Comparison of ENCODE assay signal across 9 mouse cellular contexts in the genomic region with DNA sequence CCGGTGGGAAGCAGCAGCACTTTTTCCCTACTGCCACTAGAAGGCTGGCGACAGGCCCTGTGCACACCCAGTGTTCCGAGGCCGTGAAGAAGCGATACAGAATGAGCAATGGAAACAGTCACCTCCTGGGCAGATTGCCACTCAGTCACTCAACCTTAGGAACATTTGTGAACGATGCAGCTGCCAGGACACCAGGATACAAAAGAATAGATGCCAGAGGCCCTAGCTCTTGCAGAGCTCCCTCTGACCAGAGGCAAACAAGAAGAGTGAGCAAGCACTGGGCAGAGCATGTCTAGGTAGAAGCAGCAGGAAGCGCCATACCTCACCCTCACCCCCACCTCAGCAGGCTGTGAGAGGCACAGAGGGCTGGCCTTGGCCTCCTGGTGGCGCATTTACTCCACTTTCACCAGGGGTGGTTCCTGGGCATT. TPM values are rescaled to one million over a fixed set of nuclear protein-coding genes. Genes with fewer than 3 reads are reported as not detected.
A peak's percentile ranks its signal among the peaks of the same experiment; 100 is the strongest.
DNase-seq lines count a peak whose midpoint lies in the region; TF ChIP-seq lines count a peak whose summit lies in the region.
"Had no signal": no experiment of that assay in that cellular context is flagged by ENCODE, and none has a peak within 500 bp of the region (broad histone marks: within the 10 kb centered on the region; RNA-seq: fewer than 3 reads in every experiment).

No protein-coding gene starts in this region.

- no peaks in the 10 kb centered on the region for H3K27me3 ChIP-seq in E14TG2a.4 (ENCODE audit: insufficient read depth, low read length)

- no peaks in the 10 kb centered on the region for H3K9me3 ChIP-seq in E14TG2a.4 (ENCODE audit: low read length)

- DNase-seq in frontal cortex, postnatal 10 days (ENCODE audit: low spot score in 2 of 2): peak; percentile 35 to 37
- DNase-seq in frontal cortex, adult 2 months (ENCODE audit: extremely low spot score in 1 of 2, low spot score in 1 of 2): no peak
- DNase-seq in cerebellum, adult 8-10 months: peak; percentile 46
- peak; percentile 26 to 69 for DNase-seq in gastrocnemius, postnatal 4 days (ENCODE audit: low spot score in 2 of 2)
- DNase-seq in kidney, adult 9 months: peak; percentile 37
- peak; percentile 69 to 78 for DNase-seq in lung, postnatal 4 days
- peak; percentile 9 to 30 for DNase-seq in thymus, postnatal 10 days (ENCODE audit: low spot score in 2 of 2)

- H3K36me3 ChIP-seq in E14TG2a.4 (ENCODE audit: insufficient read depth, low read length): peaks cover 5% of the 10 kb centered on the region

- peak overlapping the region; percentile 37 for H3K4me3 ChIP-seq in E14TG2a.4 (replicated peaks; ENCODE audit: low read length)
- H3K4me3 ChIP-seq: myocyte had no signal

- peaks cover 100% of the 10 kb centered on the region for H3K4me1 ChIP-seq in E14TG2a.4 (replicated peaks; ENCODE audit: low read depth, low read length)

- no peak for TF ChIP-seq CTCF in E14TG2a.4 (conservative IDR thresholded peaks at IDR 0.05; ENCODE audit: low read length)

RNA-seq across cellular contexts. Expression of a gene that starts 46.9 kb away (rescaled TPM):
- polyA plus RNA-seq in frontal cortex, adult 2 months (2012; rRNA removed): 25.2 and 25.6 TPM in 2 replicates
- total RNA-seq in gastrocnemius, postnatal 4 days (2021): 10 to 100 TPM; 59.8 to 60.5 TPM

Comparison
In these comparisons a context has a peak if more than half of its experiments do, and no peak if none do; other contexts are left out.
1. DNase-seq: peak in frontal cortex, postnatal 10 days (2 of 2), cerebellum, adult 8-10 months (single experiment), gastrocnemius, postnatal 4 days (2 of 2), kidney, adult 9 months (single experiment), lung, postnatal 4 days (2 of 2) and thymus, postnatal 10 days (2 of 2); none in frontal cortex, adult 2 months (0 of 2).